Mouse (Mus musculus) intestine, embryonic 15.5 days (tissue): Measurements from ENCODE around the gene Hagh. TPM values are rescaled to one million over a fixed set of nuclear protein-coding genes. Genes with fewer than 3 reads are reported as not detected.

Source experiments
- ATAC-seq: fragments of 200-750 bp; cut with Nextera tagmentation; 2 replicates; pipeline ENCODE4 v1.8.0; 2017; ENCODE audit warnings: moderate TSS enrichment, moderate library complexity
- H3K27ac ChIP-seq: fragments of 300-500 bp; sonication (generic); 2 replicates; pipeline ENCODE4 v1.5.1; 2015; ENCODE audit warnings: mild to moderate bottlenecking, inconsistent platforms
- H3K27me3 ChIP-seq: fragments of 300-500 bp; sonication (generic); replicated peaks from 2 replicates; pipeline ENCODE4 v1.6.1; 2015; ENCODE audit warnings: inconsistent platforms
- H3K36me3 ChIP-seq: fragments of 300-500 bp; sonication (generic); 2 replicates; pipeline ENCODE4 v1.6.1; 2015; ENCODE audit warnings: inconsistent platforms
- H3K4me1 ChIP-seq: fragments of 300-500 bp; sonication (generic); replicated peaks from 2 replicates; pipeline ENCODE4 v1.6.1; 2015; ENCODE audit warnings: inconsistent platforms
- H3K4me2 ChIP-seq: fragments of 300-500 bp; sonication (generic); replicated peaks from 2 replicates; pipeline ENCODE4 v1.6.1; 2015; ENCODE audit warnings: mild to moderate bottlenecking, inconsistent platforms
- H3K4me3 ChIP-seq: fragments of 300-500 bp; sonication (generic); replicated peaks from 2 replicates; pipeline ENCODE4 v1.5.1; 2015; ENCODE audit warnings: inconsistent platforms
- H3K9ac ChIP-seq: fragments of 300-500 bp; sonication (generic); 2 replicates; pipeline ENCODE4 v1.6.1; 2015; ENCODE audit warnings: inconsistent platforms
- H3K9me3 ChIP-seq: fragments of 300-500 bp; sonication (generic); 2 replicates; pipeline ENCODE4 v1.6.1; 2016; ENCODE audit warnings: inconsistent platforms
- WGBS: fragments of 180-500 bp; shearing (Covaris S2); methylation state at CpG from one replicate; pipeline ENCODE4 v1.1.7; 2015; 5-methylcytosine and 5-hydroxymethylcytosine counted together
- polyA plus RNA-seq: library from polyadenylated mRNA; unstranded; fragments of >200 nt; fragmentation: Nextera tagmentation; extraction: Ambion mirVana; gene quantifications from 2 replicates; pipeline ENCODE4 v1.2.1, GENCODE M21; 2015

Hagh gene
- polyA plus RNA-seq, 1 experiment from 2014 or later, result 55.1 TPM

DNA sequence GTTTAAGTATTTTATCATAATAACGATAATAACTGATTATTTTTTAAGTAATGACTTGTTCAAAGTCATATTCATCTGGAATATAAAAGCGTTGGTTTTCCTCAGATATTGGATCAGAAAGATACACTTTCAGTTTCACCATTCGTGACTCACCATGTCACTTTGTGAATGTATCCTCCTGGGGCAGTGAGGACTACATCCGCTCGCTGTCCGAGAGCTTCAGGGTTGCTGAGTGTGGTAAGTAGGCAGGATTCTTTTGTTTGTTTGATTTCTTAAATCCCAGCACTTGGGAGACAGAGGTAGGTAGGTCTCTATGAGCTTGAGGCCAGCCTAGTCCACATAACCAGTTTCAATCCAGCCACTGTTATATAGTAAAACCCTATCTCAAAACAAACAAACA, 21.8 kb upstream of the Hagh start:
- H3K9ac ChIP-seq, result no peak overlapping the region

GRCm38 (mm10) chr17:24819469-24819868, 20.5 kb upstream of the Hagh start:
- H3K9ac ChIP-seq, result no peak overlapping the region
- no peaks in the 10 kb centered on the region for H3K27me3 ChIP-seq
- no peak overlapping the region for H3K4me2 ChIP-seq
- H3K4me3 ChIP-seq, result no peak overlapping the region
- 44% methylated on average over 2 of the region's 2 CpGs for WGBS
- no peak for ATAC-seq
- no peaks in the 10 kb centered on the region for H3K4me1 ChIP-seq
- H3K36me3 ChIP-seq, result no peaks in the 10 kb centered on the region
- H3K9me3 ChIP-seq, result no peaks in the 10 kb centered on the region
- no peak overlapping the region for H3K27ac ChIP-seq

More for the DNA sequence above, 21.8 kb upstream of the Hagh start:
- no peaks in the 10 kb centered on the region for H3K36me3 ChIP-seq
- no peaks in the 10 kb centered on the region for H3K27me3 ChIP-seq
- H3K4me2 ChIP-seq, result no peak overlapping the region
- 42% methylated on average over 6 of the region's 6 CpGs for WGBS
- no peak overlapping the region for H3K4me3 ChIP-seq
- no peaks in the 10 kb centered on the region for H3K9me3 ChIP-seq
- H3K27ac ChIP-seq, result no peak overlapping the region
- ATAC-seq, result no peak
- no peaks in the 10 kb centered on the region for H3K4me1 ChIP-seq

GRCm38 (mm10) chr17:24821351-24822280, 18.3 kb upstream of the Hagh start:
- H3K9ac ChIP-seq, result no peak overlapping the region
- no peaks in the 10 kb centered on the region for H3K4me1 ChIP-seq
- no peak overlapping the region for H3K4me3 ChIP-seq
- H3K36me3 ChIP-seq, result no peaks in the 10 kb centered on the region
- H3K27ac ChIP-seq, result no peak overlapping the region
- no peaks in the 10 kb centered on the region for H3K27me3 ChIP-seq
- H3K4me2 ChIP-seq, result no peak overlapping the region
- H3K9me3 ChIP-seq, result no peaks in the 10 kb centered on the region
- ATAC-seq, result no peak
- WGBS, result 53% methylated on average over 3 of the region's 3 CpGs

- no peak overlapping the region for H3K9ac ChIP-seq
- H3K4me2 ChIP-seq, result no peak overlapping the region
- no peaks in the 10 kb centered on the region; the same call in 1 of the 2 replicates for H3K4me1 ChIP-seq
- H3K27me3 ChIP-seq, result 0 out of 2 replicates have a peak, but pooled peaks cover 3% of the 10 kb centered on the region
- ATAC-seq, result no peak
- H3K27ac ChIP-seq, result no peak overlapping the region
- H3K9me3 ChIP-seq, result no peaks in the 10 kb centered on the region
- 45% methylated on average over 5 of the region's 5 CpGs for WGBS
- no peak overlapping the region for H3K4me3 ChIP-seq
- H3K36me3 ChIP-seq, result no peaks in the 10 kb centered on the region
These were observed 398 bp downstream of the Hagh start for GRCm38 (mm10) chr17:24840341-24840740.

- Histone ChIP-seq H3K9ac (no peak overlapping the region), H3K27ac (no peak overlapping the region), H3K27me3 (0 out of 2 replicates have a peak, but pooled peaks cover 3% of the 10 kb centered on the region), H3K4me2 (no peak overlapping the region), H3K9me3 (no peaks in the 10 kb centered on the region), H3K4me1 (no peaks in the 10 kb centered on the region; the same call in 1 of the 2 replicates), H3K36me3 (no peaks in the 10 kb centered on the region), H3K4me3 (no peak overlapping the region)
- WGBS, result 46% methylated on average over 4 of the region's 4 CpGs
- 0 out of 2 replicates have a peak, but pooled peaks have one; percentile 32 for ATAC-seq
These were observed 1.2 kb downstream of the Hagh start for GRCm38 (mm10) chr17:24841133-24841532.

- Histone ChIP-seq H3K4me1 (no peaks in the 10 kb centered on the region; the same call in 1 of the 2 replicates), H3K27me3 (0 out of 2 replicates have a peak, but pooled peaks cover 3% of the 10 kb centered on the region), H3K9me3 (no peaks in the 10 kb centered on the region), H3K4me3 (no peak overlapping the region), H3K9ac (no peak overlapping the region), H3K4me2 (no peak overlapping the region), H3K36me3 (no peaks in the 10 kb centered on the region), H3K27ac (no peak overlapping the region)
- no peak for ATAC-seq
- 51% methylated on average over 2 of the region's 2 CpGs for WGBS
These were observed 2.7 kb downstream of the Hagh start for GRCm38 (mm10) chr17:24842631-24843030.

DNA sequence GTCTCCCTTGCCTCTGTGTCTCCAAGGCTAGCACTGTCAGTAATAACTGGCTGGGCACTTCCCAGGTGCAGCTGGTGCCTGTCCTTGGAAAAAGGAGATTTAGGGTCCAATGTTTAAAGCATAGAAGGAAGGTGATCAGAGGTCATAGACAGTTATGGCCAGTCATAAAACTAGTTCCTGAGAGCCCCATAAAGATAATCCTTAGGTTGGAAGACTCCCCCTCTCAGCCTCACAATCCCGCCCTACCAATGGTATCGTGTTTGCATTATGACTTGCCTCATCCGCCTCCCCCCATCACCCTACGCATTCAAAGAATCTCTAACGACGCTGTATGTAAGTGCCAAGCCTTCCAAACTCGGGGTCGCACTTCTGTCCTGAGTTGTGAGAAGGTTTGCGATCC, 4.6 kb downstream of the Hagh start:
- Histone ChIP-seq H3K9me3 (no peaks in the 10 kb centered on the region), H3K27ac (peak overlapping the region; percentile 78), H3K4me3 (no peak overlapping the region), H3K4me2 (peak overlapping the region; percentile 1; the same call in 1 of the 2 replicates), H3K27me3 (0 out of 2 replicates have a peak, but pooled peaks cover 3% of the 10 kb centered on the region), H3K4me1 (peaks cover 5% of the 10 kb centered on the region), H3K36me3 (no peaks in the 10 kb centered on the region), H3K9ac (no peak overlapping the region)
- peak; percentile 80 for ATAC-seq
- 35% methylated on average over 9 of the region's 9 CpGs for WGBS

- H3K36me3 ChIP-seq, result no peaks in the 10 kb centered on the region
- ATAC-seq, result no peak
- H3K9ac ChIP-seq, result no peak overlapping the region
- no peaks in the 10 kb centered on the region for H3K27me3 ChIP-seq
- H3K4me3 ChIP-seq, result no peak overlapping the region
- H3K4me1 ChIP-seq, result peaks cover 12% of the 10 kb centered on the region
- no peaks in the 10 kb centered on the region for H3K9me3 ChIP-seq
- no peak overlapping the region for H3K27ac ChIP-seq
- no peak overlapping the region for H3K4me2 ChIP-seq
- 89% methylated on average over 1 of the region's 1 CpGs for WGBS
These were observed 7.4 kb downstream of the Hagh start for GRCm38 (mm10) chr17:24847386-24847785.

DNA sequence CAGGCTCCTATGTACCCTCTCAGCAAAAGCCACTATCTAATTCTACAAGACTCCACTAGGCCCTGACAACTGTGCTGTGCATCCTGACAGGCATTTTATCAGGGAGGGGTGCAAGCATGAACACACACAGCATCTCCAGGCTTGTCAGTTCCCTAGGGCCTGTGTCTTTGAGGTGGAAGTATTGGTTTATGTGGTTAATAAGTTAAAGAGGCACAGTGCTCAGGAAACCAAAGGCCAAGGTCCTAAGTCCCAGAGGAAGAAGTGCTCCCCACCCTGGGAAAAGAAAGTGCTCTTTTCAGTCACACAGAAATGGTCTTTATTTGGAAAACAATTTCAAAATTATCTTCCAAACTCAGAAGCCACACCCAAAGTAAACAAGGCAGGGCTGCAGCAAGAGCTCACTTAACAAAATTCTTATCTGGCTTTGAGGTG, 8.7 kb downstream of the Hagh start:
- H3K9ac ChIP-seq, result no peak overlapping the region
- H3K4me1 ChIP-seq, result peaks cover 12% of the 10 kb centered on the region
- H3K4me2 ChIP-seq, result peak overlapping the region; percentile 86
- peak overlapping the region; percentile 51 for H3K27ac ChIP-seq
- H3K27me3 ChIP-seq, result no peaks in the 10 kb centered on the region
- H3K36me3 ChIP-seq, result peaks cover 5% of the 10 kb centered on the region; the same call in 1 of the 2 replicates
- H3K4me3 ChIP-seq, result peak overlapping the region; percentile 90
- no peak; the same call in 1 of the 2 replicates for ATAC-seq
- no peaks in the 10 kb centered on the region for H3K9me3 ChIP-seq

- no peaks in the 10 kb centered on the region for H3K9me3 ChIP-seq
- ATAC-seq, result peak; percentile 60
- WGBS, result under 1% methylated on average over 21 of the region's 21 CpGs
These were observed 9.8 kb downstream of the Hagh start for GRCm38 (mm10) chr17:24849733-24850064.

DNA sequence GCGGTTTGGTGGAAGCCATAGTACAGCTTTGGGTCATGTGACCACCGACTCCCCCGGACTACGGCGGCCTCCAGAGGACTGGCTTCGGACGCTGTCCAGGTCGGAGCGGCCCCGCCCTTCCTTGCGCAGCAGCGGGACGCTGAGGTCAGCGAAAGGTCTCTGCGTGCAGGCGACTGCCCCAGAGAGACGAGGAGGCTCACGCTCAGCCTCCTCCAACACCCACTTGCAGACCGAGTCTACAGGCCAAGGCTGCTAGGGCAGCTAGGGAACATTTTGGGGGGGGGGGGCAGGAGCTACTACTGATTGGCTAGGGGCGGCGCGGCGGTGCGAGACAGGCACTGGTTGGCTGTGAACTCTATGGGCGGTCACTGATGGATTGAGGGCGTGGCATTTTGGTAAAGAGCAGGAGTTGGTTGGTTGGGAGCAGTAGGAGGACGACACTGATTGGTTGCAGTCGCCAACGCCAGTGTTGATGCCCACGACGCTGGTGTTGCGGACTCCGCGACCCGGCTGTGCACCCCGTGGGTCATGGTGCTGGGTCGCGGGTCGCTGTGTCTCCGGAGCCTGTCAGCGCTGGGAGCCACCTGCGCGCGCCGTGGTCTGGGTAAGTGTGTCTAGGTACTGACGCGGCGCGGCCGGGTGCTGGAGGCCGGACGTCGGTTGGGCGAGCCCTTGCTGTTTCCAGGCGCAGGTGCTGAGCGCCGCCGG, 10.3 kb downstream of the Hagh start, which contains the start of gene Fahd1:
Gene Fahd1 (minus strand): TSS at position 300 of the 708 bp plus-strand sequence.
- H3K4me2 ChIP-seq, result peak within 1 kb of the TSS; percentile 86
- WGBS, result under 1% methylated on average over 58 of the region's 58 CpGs
- H3K27ac ChIP-seq, result peak within 1 kb of the TSS; percentile 95
- ATAC-seq, result peak; percentile 98
- H3K4me3 ChIP-seq, result peak within 1 kb of the TSS; percentile 90
- H3K36me3 ChIP-seq, result peaks cover 8% of the 10 kb centered on the region; the same call in 1 of the 2 replicates
- H3K9me3 ChIP-seq, result no peaks in the 10 kb centered on the region
- H3K27me3 ChIP-seq, result no peaks in the 10 kb centered on the region
- H3K9ac ChIP-seq, result peak within 1 kb of the TSS; percentile 73
- H3K4me1 ChIP-seq, result peaks cover 12% of the 10 kb centered on the region

More at GRCm38 (mm10) chr17:24849733-24850064, 9.8 kb downstream of the Hagh start:
- Histone ChIP-seq H3K9ac (peak overlapping the region; percentile 73), H3K27ac (peak overlapping the region; percentile 95), H3K36me3 (peaks cover 8% of the 10 kb centered on the region; the same call in 1 of the 2 replicates), H3K27me3 (no peaks in the 10 kb centered on the region), H3K4me1 (peaks cover 12% of the 10 kb centered on the region), H3K4me2 (peak overlapping the region; percentile 86), H3K4me3 (peak overlapping the region; percentile 90)

DNA sequence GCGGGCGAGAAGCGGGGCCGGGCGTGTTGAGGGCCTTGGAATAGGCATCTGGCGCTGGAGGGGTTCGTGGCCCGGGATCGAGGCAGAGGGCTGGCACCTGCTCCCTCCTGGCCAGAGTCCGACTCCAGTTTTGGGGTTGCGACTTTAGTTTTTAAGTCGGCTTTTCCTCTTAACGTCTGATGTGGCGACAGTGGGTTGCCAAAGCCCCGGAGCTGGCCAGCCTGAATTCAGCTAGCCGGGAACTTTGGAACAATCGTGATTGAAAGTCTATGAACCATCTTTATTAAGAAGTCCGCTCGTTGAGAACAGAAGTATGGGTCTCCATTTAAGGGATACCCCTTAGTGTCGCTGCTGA, 10.8 kb downstream of the Hagh start:
- ATAC-seq, result no peak
- Histone ChIP-seq H3K27ac (no peak overlapping the region), H3K27me3 (no peaks in the 10 kb centered on the region), H3K9ac (peak overlapping the region; percentile 68), H3K4me2 (peak overlapping the region; percentile 86), H3K4me3 (peak overlapping the region; percentile 90), H3K4me1 (peaks cover 12% of the 10 kb centered on the region), H3K9me3 (no peaks in the 10 kb centered on the region), H3K36me3 (peaks cover 8% of the 10 kb centered on the region; the same call in 1 of the 2 replicates)
- 1% methylated on average over 20 of the region's 20 CpGs for WGBS
